In the genomic region with DNA sequence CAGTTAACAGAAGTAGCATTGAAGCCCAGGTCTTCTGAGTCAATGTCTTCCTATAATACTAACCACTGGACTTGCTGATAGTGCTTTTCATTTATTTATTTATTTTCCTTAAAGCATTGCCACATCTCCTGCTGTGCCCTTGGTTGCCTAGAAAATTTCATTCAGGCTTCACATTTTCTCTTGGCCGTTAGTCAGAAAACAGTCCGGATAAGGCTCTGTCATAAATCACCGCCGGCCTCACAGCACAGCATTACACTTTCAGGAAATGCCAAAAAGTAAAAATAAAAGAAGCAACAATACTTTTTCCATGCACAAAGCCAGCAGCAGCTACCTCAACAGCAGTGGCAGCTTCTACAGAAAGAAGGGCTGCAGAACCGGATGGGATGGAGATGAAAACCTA, we compare ENCODE assay signal across 9 mouse cellular contexts.
A peak's percentile ranks its signal among the peaks of the same experiment; 100 is the strongest.
DNase-seq lines count a peak whose midpoint lies in the region; ATAC-seq lines count a peak whose summit lies in the region.
"Had no signal": no experiment of that assay in that cellular context is flagged by ENCODE, and none has a peak within 500 bp of the region (broad histone marks: within the 10 kb centered on the region; RNA-seq: fewer than 3 reads in every experiment).

No protein-coding gene starts in this region.

- H3K27me3 ChIP-seq in heart, embryonic 13.5 days (replicated peaks): no peaks in the 10 kb centered on the region
- H3K27me3 ChIP-seq: neural tube, embryonic 12.5 days had no signal

- no peak overlapping the region for H3K9ac ChIP-seq in heart, embryonic 13.5 days
- H3K9ac ChIP-seq: neural tube, embryonic 12.5 days had no signal

- 0 out of 2 replicates have a peak overlapping the region, but pooled peaks have one; percentile 8 for H3K27ac ChIP-seq in heart, embryonic 13.5 days (replicated peaks)
- H3K27ac ChIP-seq: neural tube, embryonic 12.5 days had no signal

- H3K36me3 ChIP-seq in heart, embryonic 13.5 days: no peaks in the 10 kb centered on the region
- H3K36me3 ChIP-seq: neural tube, embryonic 12.5 days had no signal

- no peak for DNase-seq in heart, adult 11 months
- DNase-seq in adrenal gland, adult 18-20 months (ENCODE audit: low spot score in 2 of 2): peak; percentile 28 to 50
- peak; percentile 37 for DNase-seq in kidney, adult 18-20 months
- peak; percentile 65 for DNase-seq in lung, postnatal 10 days
- DNase-seq in spleen, postnatal 36 days (ENCODE audit: low spot score in 2 of 2): no peak
- no peak for DNase-seq in right cerebral cortex, postnatal 4 days
- no peak for DNase-seq in layer of hippocampus, postnatal 36 days

- 53% methylated on average over 5 of the region's 5 CpGs for WGBS in heart, embryonic 13.5 days

- peaks cover 21% of the 10 kb centered on the region for H3K4me1 ChIP-seq in heart, embryonic 13.5 days

- H3K9me3 ChIP-seq in heart, embryonic 13.5 days: no peaks in the 10 kb centered on the region
- H3K9me3 ChIP-seq: neural tube, embryonic 12.5 days had no signal

- no peak overlapping the region for H3K4me3 ChIP-seq in heart, embryonic 13.5 days
- H3K4me3 ChIP-seq: neural tube, embryonic 12.5 days had no signal

- H3K4me2 ChIP-seq in heart, embryonic 13.5 days: no peak overlapping the region
- H3K4me2 ChIP-seq: neural tube, embryonic 12.5 days had no signal

- no peak for ATAC-seq in heart, embryonic 13.5 days (ENCODE audit: extremely low read depth, insufficient number of reproducible peaks, low FRiP score, low TSS enrichment)

Comparison
In these comparisons a context has a peak if more than half of its experiments do, and no peak if none do; other contexts are left out.
1. DNase-seq: peak in adrenal gland, adult 18-20 months (2 of 2), kidney, adult 18-20 months (single experiment) and lung, postnatal 10 days (single experiment); none in heart, adult 11 months (single experiment), spleen, postnatal 36 days (0 of 2), right cerebral cortex, postnatal 4 days (single experiment) and layer of hippocampus, postnatal 36 days (0 of 2).